Mouse (Mus musculus): ENCODE data around the gene Polr2h.

The Polr2h gene

DNA sequence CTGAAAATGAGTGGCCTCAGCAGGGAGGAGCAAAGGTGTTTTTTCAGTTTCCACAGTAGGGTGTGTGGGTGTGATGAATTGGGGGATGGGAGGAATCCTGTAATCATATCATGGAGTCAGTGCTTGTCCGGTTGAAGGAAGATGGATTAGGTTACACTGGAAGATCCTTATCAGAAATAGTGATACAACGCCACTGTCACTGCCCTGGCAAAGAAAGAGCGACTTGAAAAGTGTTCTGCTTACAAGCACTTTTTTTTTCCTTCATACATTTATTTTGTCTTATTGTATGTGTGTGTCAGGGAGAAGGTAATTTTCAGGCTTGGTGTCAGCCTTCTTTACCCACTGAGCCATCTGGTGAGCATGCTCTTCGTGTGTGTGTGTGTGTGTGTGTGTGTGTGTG lies 5.3 kb downstream of the Polr2h start:
- DNase-seq (ENCODE audit: low spot score in 2 of 2): no peak

DNA sequence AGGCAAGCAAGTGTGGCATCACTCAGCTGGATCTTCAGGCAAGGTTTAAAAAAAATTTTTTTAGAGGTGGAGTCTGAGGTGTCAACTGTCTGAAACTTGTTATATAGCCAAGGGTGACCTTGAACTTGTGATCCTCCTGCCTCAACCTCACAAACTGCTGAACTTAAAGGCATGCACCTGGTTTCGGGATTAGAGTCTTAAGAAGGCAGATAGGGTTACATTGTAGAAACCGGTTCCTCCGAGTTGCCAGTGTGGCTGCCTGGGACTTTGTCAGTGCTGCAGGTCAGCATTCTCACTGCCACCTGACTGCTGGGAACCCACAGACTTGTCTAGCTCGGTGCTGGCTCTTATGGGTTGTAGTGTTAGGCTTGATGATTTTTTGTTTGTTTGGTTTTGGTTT lies 5.8 kb downstream of the Polr2h start:
- no peak for DNase-seq (ENCODE audit: low spot score in 2 of 2)

DNA sequence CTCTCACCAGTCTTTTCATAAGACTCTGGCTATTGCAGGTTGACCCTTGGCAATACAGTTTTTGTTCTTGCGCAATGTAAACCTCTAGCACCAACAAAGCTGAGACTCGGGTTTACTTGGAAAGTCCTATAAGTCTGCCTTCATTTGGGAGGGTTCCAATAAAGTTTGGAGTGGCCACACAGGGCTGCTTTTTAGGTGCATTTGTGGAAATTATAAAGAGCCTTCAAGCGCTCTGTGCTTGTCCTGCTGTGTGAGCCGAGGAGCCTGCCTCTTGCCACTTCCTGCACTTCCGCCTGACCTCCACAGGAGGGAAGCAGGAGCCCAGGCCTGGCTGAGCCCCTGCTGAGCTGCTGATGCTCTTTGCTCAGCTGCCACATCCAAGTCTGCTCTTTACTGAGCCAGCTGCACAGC lies 6.9 kb downstream of the Polr2h start:
- DNase-seq (ENCODE audit: low spot score in 2 of 2): peak in 1 of 2 experiments; percentile 57

DNA sequence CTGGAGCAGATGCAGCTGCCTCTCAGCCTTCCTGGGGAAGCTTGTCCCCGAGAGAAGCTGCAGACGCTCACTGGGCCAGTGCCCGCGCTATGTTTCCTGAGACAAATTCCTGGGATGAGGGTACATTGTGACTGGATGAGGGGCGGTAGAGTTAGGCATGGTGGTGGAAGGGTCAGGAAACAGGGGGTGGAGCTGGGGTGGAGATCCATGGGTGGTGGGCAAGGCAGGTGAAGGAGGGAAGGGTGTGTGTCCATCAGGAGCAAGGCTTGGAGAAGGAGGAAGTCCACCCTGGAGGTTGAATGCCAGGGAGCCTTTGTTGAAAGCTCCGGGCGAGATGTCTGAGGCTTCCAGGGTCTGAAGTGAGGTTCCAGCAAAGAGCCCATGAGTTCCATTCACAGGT lies 7.9 kb downstream of the Polr2h start:
- DNase-seq (ENCODE audit: low spot score in 2 of 2): no peak

DNA sequence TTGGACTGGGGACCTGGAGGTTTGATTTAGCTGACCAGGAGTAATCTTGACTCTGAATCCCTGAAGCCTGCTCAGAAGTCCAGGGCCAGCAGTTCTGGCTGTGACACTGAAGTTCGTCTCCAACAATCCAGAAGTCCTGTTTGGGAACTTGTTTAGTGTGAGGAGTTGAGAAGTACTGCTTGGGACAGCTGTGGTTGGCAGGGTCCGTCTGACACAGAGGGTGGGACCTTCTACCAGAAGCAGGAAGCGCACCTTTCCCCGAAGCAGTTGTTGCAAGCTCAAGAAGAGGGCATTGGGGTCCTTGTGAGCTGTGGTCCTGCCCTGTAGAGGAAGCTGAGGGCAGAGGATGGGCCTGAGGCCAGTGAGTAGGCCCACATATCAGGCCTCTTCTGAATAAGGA lies 8.3 kb downstream of the Polr2h start:
- no peak for DNase-seq (ENCODE audit: low spot score in 2 of 2)

DNA sequence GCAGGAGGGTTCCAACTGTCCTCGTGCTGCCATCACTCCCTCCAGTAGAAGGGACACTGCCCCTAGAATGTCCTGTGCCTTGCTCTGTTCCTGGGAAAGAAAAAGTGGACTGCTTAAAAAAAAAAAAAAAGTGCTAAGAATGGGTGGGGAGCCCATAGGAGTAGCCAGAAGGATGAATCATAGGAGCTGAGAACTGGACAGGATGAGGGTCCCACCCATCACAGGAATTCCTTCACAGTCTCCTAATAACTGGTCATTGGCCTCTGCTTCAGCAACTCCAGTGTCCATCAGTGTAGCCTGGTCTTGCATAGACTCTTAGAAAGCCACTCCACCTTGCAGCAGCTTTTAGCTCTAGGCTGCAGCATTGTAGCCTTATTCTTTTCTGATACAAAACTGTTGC lies 8.9 kb downstream of the Polr2h start:
- peak in 1 of 2 experiments; percentile 59 for DNase-seq (ENCODE audit: low spot score in 2 of 2)

DNA sequence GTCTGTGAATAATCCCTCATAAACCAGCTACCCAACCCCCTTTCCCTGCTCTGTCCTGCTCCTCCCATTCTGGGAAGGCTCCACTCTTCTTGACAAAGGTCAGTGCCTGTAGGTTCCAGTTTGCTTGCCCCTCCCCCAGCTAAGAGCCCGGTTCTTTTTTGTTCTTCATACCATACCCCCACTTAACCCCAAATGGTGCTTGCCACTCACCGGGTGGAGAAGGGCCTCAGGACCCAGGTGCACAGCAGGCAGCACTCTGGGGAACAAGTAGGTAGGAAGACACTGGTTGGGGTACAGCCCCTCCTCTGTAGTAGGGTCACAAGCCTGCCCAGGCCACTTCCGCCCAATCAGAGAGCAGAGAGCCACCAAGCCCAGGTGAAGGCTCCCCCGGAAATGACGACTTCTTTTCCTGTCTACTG lies 12.8 kb downstream of the Polr2h start:
- no peak for DNase-seq (ENCODE audit: low spot score in 2 of 2)

DNA sequence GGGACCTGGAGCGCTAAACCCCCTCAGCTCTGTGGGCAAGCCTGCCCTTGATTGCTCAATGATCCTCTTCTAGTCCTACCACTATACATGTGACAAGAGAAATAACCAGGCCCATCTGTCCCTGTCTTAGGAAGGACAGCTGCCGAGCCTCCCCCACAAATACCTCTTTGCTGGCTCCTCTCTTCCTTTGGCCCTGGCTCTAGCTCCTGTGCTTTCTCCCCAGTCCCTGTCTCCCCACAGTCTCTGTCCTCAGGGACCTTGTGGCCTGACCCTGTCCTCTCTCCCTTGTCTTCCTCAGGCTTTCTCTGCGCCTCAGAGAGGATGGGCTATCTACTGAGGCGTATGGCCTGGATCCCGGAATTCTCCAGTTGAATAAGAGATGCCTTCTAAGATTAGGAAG lies 14.2 kb downstream of the Polr2h start:
- DNase-seq (ENCODE audit: low spot score in 2 of 2): no peak

DNA sequence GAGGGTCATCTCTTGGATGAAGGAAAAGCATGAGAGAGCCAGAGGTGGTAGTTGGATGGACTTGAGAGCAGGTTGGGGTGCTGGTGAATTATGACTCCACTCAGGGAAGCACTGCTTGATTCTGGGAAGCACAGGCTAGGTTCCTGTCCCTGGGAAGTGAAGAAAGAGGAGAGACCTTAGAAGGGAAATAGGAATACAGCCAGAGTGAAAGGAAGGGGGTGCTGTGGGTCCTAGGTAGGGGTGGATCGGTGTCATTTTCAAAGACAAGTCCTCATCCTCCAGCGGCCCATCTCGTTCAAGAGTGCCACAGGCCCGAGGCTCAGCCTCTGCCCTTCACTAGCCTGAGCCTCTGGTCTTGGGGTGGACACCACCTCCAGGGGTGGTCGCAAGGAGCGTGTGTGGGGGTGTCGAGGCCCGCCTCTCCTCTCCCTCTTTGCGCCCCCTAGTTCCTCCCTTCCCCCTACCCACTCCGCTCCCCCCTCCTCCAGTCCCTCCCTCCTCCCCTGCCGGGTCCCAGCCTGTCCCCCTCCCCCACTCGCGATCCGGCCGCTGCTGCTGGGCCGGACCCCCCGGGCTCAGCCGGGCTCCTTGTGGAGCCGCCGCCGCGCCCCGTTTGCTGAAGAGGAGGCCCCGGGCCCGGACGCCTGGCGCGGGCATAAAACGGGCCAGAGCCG lies 14.9 kb downstream of the Polr2h start:
- DNase-seq (ENCODE audit: low spot score in 2 of 2): no peak

DNA sequence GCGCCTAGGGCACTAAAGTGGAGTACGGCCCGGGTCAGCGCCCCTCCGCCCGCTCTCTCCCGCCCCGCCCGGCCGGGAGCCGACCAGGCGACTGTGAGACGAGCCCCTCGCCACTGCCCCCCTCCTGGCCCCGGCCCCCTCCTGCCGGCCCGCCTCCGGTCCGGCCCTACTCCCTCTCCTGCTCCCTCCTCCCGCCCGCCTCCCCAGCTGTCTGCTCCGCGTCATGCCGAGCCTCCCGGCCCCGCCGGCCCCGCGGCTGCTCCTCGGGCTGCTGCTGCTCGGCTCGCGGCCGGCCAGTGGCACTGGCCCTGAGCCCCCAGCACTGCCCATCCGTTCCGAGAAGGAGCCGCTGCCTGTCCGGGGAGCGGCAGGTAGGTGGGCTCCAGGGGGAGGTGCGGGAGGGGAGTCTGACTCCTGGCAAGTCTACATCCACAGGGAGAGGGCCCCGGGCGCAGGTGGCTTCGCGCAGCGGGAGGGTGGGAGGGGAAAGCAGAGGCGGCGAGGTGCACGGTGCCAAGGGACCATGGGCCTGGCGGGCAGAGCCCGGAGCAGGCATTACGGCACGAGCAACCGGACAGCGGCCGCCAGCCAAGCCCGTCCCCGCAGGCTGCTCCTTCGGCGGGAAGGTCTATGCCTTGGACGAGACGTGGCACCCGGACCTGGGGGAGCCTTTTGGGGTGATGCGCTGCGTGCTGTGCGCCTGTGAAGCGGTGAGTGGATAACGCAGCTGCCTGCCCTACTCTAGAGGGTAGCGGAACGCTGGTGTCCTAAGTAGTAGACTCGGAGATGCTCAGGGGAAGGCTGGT lies 15.7 kb downstream of the Polr2h start, which contains the start of gene Chrd:
Chrd (plus strand) TSS at position 203 of the 806 bp plus-strand sequence.
- peak; percentile 58 to 73 for DNase-seq (ENCODE audit: low spot score in 2 of 2)

DNA sequence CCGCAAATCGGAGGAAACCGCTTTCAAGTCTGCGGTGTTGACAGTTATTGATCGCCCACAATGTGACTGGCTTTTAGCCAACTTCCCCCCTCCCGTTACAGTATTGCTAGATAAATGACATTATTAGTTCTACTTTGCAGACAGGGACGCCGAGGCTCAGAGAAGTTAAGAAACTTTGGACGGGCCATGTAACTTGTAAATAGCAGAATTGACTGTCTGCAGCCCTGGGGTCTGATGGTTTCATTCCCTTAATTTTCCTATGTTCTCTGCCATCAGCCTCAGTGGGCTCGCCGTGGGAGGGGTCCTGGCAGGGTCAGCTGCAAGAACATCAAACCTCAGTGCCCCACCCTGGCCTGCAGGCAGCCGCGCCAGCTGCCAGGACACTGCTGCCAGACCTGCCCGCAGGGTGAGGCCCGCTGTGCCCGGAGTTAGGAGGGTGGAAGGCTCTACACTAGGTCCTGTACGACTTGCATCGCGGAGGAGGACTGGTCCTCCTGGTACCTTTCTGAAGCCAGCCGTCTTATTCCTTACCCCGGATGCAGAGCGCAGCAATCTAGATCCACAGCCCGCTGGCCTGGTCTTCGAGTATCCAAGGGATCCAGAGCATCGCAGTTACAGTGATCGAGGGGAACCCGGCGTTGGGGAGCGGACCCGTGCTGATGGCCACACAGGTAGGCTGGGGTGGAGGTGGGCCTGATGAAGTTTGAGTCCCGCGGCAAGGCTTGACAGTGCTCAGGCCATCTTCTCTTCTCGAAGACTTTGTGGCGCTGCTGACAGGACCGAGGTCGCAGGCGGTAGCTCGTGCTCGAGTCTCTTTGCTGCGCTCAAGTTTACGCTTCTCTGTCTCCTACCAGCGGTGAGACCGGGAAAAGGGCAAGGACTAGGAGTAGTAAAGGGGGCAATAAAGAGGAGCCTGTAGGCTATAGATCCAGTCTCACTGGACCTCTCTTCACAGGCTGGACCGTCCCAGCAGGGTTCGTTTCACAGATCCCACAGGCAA lies 16.6 kb downstream of the Polr2h start, which contains the start of gene Thpo:
Thpo (minus strand) TSS at position 781 of the 1,000 bp plus-strand sequence.
- no peak for DNase-seq (ENCODE audit: low spot score in 2 of 2)

DNA sequence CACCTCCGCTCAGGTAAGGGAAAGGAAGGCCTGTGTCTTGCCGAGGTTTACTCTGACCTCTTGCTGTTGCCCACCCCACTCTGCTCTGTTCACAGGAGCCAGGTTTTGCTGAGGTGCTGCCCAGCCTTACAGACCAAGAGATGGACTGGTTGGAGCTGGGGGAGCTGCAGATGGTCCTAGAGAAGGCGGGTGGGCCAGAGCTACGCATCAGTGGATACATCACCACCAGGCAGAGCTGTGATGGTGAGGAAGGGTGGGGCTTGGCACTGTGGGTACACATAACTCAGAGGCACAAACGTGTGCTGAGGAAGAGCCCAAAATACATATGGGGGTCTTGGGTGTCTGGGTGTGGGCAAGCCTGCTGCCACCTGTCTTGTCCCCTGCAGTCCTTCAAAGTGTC lies 18.2 kb downstream of the Polr2h start:
- no peak for DNase-seq (ENCODE audit: low spot score in 2 of 2)

DNA sequence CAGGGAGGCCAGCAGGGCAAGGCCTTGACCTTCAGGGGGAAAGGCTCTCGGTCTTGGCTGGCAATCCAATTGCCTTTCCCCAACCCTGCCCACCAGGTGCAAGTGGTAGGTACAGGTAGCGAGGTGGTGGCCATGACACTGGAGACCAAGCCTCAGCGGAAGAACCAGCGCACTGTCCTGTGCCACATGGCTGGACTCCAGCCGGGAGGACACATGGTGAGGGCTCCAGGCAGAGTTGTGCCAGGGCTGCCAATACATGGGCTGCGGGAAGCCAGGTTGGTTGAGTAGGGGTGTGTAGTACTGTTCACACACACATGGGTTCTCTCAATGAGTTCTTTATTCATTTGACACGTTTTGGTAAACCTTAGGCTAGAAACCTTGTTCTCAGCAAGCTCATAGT lies 18.7 kb downstream of the Polr2h start:
- no peak for DNase-seq (ENCODE audit: low spot score in 2 of 2)

DNA sequence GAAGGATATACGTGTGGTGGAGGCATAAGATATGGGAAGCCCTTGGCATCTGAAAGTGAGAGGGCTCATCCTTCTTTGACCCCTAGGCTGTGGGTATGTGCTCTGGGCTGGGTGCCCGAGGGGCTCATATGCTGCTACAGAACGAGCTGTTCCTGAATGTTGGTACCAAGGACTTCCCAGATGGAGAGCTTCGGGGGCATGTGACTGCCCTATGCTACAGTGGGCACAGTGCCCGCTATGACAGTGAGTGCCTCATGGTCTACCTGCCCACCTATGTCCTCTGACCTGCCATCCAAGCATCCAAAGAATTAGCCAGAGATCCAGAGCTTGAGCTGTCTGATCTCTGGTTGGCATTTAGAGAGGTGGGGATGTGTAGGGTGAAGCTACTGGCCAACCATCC lies 19.4 kb downstream of the Polr2h start:
- no peak for DNase-seq (ENCODE audit: low spot score in 2 of 2)

DNA sequence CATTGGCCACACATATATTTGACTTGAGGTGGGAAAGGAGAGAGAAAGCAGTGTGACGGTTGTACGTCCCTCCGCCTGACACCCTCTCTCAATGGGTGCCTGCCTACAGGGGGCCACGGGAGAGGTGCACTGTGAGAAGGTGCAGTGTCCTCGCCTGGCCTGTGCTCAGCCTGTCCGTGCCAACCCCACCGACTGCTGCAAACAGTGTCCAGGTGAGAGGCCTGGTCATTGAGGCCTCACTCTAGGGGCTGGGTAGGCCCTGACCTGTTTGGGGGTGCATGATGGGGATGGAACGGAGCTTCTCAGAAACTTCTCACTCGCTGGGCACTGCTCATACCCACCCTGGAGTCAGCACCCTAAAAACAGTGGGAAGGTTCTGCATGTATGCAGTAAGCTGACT lies 22.4 kb downstream of the Polr2h start:
- no peak for DNase-seq (ENCODE audit: low spot score in 2 of 2)

DNA sequence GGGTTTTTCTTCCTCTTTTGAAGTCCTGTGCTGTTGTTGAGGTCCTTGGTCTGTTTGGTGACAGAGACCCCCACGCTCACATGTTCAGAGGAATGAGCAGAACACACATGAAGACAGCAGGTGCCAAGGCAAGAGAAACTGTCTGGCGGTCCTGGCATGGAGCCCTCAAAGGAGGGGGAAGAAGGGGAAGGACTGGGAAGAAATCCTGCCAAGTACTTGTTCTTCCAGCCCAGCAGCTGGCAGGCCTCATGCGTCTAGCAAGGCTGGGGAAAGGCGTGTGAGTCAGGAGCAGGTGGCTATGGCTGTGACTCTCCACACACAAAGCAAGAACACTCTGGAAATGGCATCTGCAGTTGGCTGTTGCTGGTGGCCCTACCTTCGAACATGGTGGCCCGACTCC lies 29.2 kb downstream of the Polr2h start:
- DNase-seq (ENCODE audit: low spot score in 2 of 2): peak; percentile 81 to 82

DNA sequence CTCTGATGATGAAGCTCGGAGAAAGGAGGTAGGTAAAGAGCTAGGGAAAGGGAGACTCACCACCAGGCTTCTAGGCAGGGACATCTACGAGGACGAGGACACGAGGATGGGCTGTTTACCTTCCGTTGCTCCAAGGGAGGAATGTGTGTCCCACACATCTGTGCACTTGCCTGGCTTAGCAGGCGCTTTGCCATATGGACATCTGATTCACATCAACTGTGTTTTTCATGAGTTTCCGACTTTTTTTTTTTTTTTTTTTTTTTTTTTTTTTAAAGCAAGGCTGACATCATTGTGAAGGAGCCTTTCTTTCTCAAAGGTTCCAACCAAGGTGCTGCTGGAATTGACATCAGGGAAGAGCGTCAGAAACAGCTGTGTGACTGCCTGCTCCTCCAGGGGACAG lies 33.1 kb downstream of the Polr2h start:
- DNase-seq (ENCODE audit: low spot score in 2 of 2): no peak

DNA sequence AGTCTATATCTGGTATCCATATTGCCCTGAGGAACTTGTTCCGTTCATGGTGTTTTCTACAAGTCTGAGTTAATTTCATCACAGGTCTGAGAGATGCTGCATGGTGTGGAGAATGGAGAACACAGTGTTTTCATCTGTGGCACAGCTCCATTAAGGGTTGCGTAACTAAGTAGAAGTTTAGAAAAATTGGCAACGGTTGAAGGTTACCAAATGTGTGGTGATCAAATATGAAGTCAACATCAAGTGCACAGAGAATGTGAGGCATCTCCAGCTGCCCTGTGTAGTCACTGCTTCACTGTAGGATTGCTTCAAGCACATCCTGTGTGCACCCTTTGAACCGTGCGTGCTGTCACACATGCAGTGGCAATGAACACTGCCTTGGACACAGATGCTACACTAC lies 38.6 kb downstream of the Polr2h start:
- peak; percentile 75 to 81 for DNase-seq (ENCODE audit: low spot score in 2 of 2)

DNA sequence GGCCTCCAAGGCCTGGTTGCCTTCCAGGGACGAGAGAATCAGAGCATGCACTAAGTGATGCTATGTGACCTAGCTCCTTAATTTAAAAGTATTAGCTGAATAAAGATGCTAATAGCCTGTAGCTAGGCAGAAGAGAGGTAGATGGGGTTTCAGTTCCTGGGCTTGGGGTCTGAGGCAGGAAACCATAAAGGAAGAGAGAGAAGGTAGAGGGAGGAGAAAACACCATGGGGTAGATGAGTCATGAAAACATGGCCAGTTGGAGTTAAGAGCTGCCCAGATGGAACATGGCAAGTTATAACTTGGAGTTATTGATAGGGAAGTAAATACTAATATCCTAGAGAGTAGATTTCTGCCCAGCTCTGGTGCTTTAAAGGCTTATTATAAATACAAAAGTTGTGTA lies 39.9 kb downstream of the Polr2h start:
- no peak for DNase-seq (ENCODE audit: low spot score in 2 of 2)

DNA sequence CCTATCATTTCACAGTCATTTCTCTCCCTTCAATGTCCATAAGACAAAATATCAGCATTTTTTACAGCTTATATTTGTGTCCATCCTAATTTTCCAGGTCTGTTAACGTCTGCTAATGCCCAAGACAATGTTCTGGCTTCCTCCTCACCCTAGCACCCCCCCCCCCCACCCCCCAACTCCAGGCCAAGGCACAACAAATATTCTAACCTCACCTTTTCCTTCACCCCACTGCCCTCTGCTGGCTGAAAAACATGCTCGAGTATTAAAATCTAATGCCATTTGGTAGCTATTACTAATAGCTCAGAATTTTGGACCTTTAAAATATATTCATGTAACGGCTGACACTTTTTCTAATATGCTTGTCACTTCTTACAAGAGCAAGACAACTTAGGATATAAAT lies 44.2 kb downstream of the Polr2h start:
- DNase-seq (ENCODE audit: low spot score in 2 of 2): peak in 1 of 2 experiments; percentile 38

DNA sequence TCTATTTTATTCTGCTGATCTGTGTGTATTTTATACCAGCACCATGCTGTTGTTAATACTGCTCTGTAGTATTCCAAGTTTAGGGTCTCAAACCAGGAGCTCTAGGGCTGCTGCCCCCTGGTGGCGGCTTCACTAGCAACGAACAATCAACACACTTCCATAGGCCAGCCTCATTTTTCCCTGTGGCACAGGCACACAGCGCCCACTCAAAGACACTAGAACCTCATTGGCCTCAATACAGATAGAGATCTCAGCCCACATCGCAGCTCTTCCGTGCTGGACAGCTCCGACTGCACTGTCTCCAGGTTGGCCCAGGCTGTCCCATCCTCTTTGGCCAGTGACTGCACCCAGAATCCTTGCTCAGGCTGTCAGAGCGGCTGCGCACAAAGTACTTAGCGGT lies 47.8 kb downstream of the Polr2h start:
- DNase-seq (ENCODE audit: low spot score in 2 of 2): peak in 1 of 2 experiments; percentile 23
